20 mouse cellular contexts compared by ENCODE assay signal in genomic region chr2:154434690-154435089, GRCm38 (mm10).
"Had no signal": no experiment of that assay in that cellular context is flagged by ENCODE, and none has a peak within 500 bp of the region (broad histone marks: within the 10 kb centered on the region; RNA-seq: fewer than 3 reads in every experiment).

No protein-coding gene starts in this region.

- H3K27ac ChIP-seq: limb, embryonic 12.5 days had no signal

- H3K4me3 ChIP-seq: limb, embryonic 12.5 days; limb, embryonic 15.5 days; lung, embryonic 15.5 days; midbrain, embryonic 13.5 days; neural tube, embryonic 13.5 days had no signal

- H3K9ac ChIP-seq: limb, embryonic 12.5 days; limb, embryonic 15.5 days; liver, embryonic 14.5 days; midbrain, embryonic 13.5 days; neural tube, embryonic 13.5 days had no signal

- DNase-seq: kidney, adult 9 months; kidney, postnatal 14 days; kidney, postnatal 4 days; left cerebral cortex, postnatal 4 days; lung, adult 18-20 months; lung, postnatal 10 days; lung, postnatal 36 days; retina, postnatal 1 day; right cerebral cortex, postnatal 25 days; thymus, adult 18-20 months; thymus, postnatal 36 days had no signal

- H3K27me3 ChIP-seq: limb, embryonic 12.5 days; limb, embryonic 15.5 days; lung, embryonic 15.5 days; megakaryocyte, embryonic 14.5 days; midbrain, embryonic 13.5 days; neural tube, embryonic 13.5 days had no signal

- H3K4me2 ChIP-seq: limb, embryonic 12.5 days; lung, embryonic 15.5 days; midbrain, embryonic 13.5 days had no signal

- H3K36me3 ChIP-seq: limb, embryonic 12.5 days; limb, embryonic 15.5 days; lung, embryonic 15.5 days; midbrain, embryonic 10.5 days; midbrain, embryonic 13.5 days; neural tube, embryonic 13.5 days had no signal

- ATAC-seq: midbrain, embryonic 13.5 days; midbrain, embryonic 16.5 days had no signal

- H3K9me3 ChIP-seq: limb, embryonic 12.5 days; limb, embryonic 15.5 days; lung, embryonic 15.5 days; megakaryocyte, embryonic 14.5 days; midbrain, embryonic 10.5 days; midbrain, embryonic 13.5 days; neural tube, embryonic 13.5 days had no signal
